Mouse (Mus musculus) CD4-positive naive resting alpha-beta T cell, adult 57 days (primary cell): Measurements from ENCODE around the gene Laptm5. TPM values are rescaled to one million over a fixed set of nuclear protein-coding genes. Genes with fewer than 3 reads are reported as not detected.

Experiments
- total RNA-seq: library from RNA; stranded (reverse); gene quantifications from one replicate; pipeline ENCODE4 v1.2.4, GENCODE M21; 2023

The Laptm5 gene
- 969 TPM for total RNA-seq

DNA sequence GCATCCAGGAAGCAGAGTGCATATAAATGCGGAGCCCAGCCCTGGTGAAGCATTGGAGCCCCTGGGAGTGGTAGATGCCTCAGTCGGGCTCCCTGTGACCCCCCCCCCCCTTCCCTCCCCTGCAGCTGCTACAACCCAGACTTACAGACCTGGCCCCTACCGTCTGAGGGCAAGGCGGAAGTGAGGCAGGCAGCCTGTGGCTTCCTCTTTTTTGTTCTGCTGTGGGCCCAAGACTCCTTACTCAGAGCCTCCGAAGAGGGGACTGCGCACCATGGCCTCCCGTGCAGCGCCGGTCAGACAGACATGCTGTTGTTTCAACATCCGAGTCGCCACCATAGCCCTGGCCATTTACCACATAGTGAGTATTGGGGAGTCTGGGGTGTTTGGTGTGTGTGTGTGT is at the start of gene Laptm5:
Gene Laptm5 (plus strand): TSS at position 49 of the 400 bp plus-strand sequence.

DNA sequence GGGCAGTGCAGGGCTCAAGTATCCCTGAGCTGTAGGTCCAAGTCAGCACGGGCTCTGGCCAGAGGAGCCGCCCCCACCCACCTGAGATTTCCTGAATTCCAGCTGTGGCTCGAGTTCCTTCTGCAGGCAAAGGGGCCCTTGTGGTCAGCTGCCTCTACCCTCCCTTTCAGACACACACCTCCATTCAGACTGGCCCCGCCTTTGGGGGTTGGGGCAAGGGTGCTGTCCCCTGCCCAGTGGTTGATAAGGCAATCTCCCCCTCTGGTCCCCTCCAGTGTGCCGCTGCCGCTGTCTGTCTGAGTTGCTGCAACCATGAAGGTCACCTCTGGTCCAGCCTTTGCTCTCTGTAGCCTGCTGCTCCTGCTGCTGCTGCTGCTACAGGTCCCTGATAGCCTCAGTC is 31.2 kb downstream of the Laptm5 start, which contains the start of gene Matn1:
Gene Matn1 (plus strand): TSS at position 274 of the 400 bp plus-strand sequence.

Other genes starting within 250 kb of the Laptm5 start
- gene Pum1, start 249.8 kb upstream of the Laptm5 start, total RNA-seq: 154 TPM
- gene Sdc3, start 120.6 kb upstream of the Laptm5 start, total RNA-seq: 5.6 TPM
- gene Matn1, start 31.3 kb downstream of the Laptm5 start, total RNA-seq: 0.77 TPM